Mouse (Mus musculus) cerebellum, adult 18-20 months (tissue): Measurements from ENCODE around the gene Matn4.
A peak's percentile ranks its signal among the peaks of the same experiment; 100 is the strongest.

Experiments used
- DNase-seq, 2 experiments: peaks; one replicate each; pipeline ENCODE4 v3.0.0; 2021

The Matn4 gene

DNA sequence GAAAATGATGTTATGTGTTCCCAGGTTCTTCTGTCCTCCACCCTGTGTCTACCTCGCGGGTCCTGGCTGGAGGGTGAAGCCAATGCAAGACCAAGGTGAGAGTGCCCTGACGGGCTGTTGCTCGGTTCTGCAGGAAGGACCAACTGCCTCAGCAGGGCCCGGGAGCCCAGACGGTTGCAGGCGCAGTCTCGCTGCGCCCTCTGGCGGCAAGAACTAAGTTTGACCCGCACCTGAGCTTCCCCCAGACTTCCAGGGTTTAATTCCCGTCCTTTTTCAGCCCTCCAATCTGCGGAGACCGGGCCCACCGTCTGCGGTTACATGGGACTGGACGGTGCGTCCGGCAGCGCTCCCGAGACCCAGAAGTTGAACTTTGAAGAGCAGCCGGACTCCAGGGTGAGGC is 2.7 kb upstream of the Matn4 start:
- DNase-seq, result peak; percentile 65 to 80

DNA sequence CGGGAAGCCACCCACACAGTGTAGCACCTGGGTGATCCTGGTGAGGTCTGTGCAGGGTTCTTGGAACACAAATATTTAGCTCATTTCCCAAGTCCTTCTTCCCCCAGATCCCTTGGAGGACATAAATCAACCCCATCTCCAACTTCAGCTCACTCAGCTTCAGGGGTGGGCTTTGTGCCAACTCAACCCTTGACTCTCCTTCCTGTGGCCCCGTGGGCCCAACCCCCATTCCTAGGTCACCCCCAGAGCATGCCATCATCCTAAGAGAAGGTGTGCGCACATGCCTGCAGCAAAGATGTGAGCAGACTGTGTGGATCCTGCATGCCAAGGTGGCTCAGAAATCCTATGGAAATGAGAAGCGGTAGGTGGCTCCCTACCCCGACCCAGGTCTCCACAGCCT is 559 bp upstream of the Matn4 start:
- DNase-seq, result no peak

DNA sequence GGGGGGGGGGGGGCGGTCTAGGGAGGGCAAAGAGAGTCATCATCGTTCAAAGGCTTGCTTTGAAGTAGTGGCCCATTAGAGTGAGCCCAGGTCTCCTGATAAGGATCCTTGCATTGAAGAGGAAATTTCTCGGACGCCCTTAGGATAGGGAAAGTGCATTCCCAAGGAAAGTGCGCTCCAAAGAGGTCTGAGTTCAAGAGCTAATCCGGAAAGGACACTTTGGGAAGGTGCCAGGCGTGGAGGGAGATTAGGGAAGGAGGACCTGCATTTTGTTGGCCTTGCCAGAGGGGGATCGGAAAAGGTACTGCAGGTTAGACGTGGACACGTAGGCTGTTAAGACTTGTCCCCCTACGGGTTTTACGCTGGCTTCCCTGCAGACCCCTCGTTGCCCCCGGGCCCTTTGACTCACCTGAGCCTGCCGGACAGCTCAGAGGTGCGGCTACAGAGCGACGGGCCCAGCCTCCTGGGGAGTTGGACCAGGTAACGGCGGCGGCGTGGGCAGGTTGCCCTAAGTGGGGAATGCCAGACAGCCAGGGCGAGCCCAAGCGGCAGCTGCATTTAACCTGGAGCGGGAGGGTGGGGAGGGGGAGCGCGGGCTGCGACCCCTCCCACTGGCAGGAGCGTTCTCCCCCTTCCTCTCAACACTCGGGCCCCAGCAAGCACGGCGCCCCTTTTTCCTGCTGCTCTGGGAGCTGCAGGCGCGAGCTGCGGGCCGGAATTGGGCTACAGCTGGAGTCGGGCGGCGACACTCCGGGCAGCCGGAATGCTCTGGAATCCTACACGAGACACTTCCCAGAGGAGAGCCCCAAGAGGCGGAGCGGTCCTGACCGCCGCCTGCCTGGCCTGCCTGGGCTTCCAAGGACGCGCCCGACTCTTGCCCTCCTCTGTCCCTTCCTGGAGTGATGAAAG is 624 bp downstream of the Matn4 start:
- DNase-seq, result no peak

DNA sequence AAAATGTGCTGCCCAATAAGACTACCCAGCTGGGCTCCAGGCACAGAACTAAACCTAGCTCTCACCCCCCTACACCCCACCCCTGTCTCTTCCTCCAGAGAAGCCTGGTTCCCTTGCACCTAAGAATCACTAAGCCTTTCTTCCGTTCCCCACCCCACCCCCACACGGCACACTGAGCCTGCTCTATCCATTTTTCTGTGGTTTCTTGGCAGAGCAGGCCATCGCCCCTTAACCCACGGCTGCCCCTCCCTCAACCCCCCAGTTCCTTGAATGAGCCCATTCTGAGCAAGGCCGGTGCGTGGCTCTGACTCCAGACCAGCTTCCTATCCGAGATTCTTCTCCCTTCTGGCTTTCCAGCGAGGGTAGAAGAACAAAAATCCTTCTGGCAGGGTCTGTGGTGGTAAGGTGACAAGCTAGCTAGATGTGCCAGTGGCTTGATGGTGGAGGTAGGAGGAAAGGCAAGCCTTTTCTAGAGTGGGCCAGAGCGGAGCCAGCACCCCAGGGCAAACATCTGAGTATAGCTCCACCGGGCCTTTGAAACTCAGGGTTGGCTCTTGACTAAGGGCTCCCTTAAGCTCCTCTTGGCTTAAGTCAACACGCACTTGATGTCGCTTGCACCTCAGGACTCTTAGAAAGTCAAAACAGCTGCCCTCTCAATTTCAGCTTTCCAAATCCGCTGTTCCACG is 1.4 kb downstream of the Matn4 start:
- no peak for DNase-seq

DNA sequence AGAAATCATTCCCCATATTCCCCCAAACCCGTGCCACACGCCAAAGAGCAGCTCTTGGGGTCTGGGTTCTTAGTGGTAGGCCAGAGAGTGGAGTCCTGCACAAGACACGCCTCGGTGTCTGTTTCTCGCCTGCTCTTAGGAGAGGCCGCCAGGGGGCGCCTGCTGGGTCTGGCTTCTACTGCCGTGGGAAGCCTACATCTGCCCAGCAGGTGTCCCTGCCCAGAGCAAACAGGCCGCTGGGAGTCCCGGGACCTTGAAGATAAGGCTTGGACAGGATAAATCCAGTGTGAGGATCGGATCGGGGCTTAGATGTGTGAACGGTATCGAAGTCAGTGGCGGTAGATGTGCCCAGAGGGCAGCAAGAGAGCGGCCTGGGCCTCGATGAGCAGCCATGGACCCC is 2.1 kb downstream of the Matn4 start, which contains the start of gene Rbpjl:
TSS of gene Rbpjl (plus strand) at position 236 of the 400 bp plus-strand sequence.
- peak; percentile 36 to 59 for DNase-seq

DNA sequence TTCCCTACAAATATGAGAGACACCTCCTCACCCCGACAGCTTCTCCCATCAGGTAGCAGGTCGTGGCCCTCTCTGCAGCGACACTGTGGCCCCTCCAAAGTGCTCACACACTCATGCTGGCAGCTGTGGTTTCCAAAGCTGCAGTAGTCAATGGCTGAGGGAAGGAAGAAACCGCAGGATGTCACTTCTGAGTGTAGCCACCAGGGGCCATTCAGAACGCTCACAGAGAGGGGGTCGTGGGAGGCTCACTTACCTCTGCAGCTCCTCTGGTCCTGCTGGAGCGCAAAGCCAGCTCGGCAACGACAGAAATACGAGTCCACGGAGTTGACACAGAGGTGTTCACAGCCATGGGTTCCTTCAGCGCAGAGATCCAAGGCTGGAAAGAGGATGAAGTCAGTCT is 8.0 kb downstream of the Matn4 start:
- DNase-seq, result no peak

DNA sequence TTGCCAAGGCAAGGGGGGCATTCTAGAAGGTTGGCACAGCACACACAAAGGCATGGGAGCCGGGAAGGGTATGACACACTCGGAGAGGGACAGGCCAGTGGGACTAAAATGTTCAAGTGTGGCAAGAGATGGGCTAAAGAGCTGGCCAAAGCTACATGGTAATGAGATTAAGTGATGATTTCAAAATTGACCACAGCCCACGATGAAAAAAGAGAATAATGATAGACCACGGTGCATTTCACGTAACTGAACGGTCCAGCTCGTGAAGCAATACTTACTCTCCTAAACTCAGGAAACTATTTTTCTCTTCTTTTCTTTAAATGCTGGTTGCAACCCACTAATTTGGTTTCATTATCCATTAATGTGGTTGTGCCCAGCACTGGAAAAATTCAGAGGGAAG is 8.9 kb downstream of the Matn4 start:
- no peak for DNase-seq

DNA sequence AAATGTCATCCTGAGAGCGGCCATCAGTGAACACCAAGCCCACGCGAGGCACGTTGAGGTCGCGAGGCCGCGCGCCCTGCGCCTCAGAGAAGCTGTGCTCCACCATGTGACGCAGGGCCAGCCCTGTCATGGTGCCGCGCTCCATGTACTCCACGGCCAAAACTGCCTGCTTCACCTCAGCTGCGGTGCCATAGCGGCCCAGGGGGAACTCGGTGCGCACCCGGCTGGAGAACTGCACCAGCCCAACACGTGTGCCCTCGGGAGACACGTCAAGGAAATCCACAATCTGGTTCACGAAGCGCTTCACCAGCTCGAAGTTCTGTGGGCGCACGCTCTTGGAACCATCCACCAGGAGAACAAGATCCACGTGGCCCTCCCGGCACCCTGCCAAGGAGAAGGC is 11.8 kb downstream of the Matn4 start:
- no peak for DNase-seq

DNA sequence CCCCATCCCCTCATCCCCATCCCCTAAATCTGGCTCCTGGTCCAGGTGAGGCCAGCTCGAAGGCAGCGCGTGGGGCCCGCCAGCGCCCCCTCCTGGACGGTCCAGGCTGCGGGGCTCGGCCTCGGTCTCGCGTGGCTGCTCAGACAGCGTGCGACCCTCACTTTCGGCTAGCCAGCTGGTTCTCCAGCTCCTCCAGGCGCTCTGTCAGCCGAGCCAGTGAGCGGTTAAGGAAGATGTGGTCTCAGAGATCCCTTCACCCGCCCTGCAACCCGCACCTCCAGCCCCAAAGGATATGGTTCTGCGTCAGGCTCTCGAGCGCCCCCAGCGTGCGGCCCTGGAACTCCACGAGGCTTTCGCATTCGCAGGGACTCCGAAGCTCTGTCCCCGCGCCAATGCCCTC is 15.5 kb downstream of the Matn4 start:
- DNase-seq, result peak; percentile 83 to 88

DNA sequence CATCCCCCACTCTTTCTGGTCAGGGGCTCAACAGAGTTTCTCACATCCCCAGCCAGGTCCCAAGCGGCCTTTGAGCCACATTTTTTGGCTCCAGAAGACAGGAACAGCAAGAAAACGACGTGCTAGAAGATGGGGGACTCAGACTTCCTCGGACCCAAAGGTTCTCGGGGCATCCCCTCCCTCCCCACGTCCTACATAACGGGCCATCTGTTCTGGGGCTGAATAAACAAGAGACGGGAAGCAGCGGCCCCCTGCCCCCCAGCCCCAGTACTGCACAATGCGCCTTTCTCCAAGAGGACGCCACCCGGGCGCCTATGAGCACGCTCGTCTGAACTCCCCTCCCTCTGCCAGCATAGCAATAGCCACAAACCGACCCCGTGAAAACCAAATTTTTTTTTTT is 15.9 kb downstream of the Matn4 start, which contains the start of gene Slpi:
TSS of gene Slpi (minus strand) at position 76 of the 400 bp plus-strand sequence.
- DNase-seq, result peak in 1 of 2 experiments; percentile 23

DNA sequence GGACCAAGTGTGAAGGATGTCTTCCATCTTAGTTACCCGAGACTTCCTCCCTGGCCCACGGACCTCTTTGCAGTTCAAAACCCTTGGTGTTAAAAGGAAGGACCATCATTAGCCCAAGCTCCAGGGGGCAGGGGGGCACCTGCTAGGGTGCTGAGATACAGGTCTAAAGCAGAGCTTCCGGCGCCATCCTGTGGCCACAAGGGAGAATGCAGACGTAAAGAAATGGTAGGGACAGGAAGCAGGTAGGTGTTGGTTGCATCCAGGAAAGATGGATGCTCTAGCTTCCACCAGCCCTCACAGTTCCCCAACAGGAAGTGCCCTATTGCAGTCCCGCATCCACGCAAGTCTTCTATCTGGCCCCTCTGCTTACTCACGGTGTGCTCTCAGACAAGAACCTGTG is 18.0 kb downstream of the Matn4 start:
- peak; percentile 31 to 38 for DNase-seq

DNA sequence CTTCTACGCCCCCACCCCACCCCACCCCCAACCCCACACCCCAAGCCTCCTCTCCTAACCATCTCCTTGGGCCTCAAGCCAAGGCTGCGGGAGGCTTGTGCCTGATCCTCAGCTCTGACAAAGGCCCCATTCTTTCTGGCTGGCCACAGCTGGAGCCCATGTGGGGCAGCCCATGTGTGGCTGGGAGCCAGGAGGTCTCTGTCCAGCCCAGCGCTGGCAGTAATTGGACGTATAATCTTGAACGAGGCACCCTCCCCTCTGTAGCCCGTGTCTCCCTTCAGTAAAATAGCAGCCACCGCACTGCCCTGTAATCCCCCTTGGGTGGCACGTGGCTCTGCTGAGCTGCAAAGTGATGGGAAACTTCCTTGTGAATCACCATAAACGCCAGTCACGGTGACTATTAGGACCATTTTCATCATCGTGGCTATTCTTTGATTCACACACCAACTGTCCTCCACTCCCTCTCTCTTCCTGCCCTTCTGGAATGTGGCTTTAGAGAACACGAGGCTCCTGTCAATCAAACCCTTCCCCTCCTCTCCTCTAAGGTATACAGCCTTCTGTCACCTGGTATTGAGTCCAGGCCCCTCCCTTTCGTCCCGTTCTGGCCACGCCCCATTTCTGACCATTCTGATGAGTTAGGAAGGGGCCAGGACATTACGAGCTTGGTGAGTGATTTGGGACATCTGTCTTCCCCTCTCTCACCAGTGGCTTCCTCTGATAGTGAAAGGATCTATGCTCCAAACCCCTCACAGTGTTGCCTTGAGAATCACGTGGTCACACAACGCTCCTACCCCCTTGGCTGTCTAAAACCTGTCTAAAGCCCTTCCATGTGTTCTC is 18.8 kb downstream of the Matn4 start:
- no peak for DNase-seq

DNA sequence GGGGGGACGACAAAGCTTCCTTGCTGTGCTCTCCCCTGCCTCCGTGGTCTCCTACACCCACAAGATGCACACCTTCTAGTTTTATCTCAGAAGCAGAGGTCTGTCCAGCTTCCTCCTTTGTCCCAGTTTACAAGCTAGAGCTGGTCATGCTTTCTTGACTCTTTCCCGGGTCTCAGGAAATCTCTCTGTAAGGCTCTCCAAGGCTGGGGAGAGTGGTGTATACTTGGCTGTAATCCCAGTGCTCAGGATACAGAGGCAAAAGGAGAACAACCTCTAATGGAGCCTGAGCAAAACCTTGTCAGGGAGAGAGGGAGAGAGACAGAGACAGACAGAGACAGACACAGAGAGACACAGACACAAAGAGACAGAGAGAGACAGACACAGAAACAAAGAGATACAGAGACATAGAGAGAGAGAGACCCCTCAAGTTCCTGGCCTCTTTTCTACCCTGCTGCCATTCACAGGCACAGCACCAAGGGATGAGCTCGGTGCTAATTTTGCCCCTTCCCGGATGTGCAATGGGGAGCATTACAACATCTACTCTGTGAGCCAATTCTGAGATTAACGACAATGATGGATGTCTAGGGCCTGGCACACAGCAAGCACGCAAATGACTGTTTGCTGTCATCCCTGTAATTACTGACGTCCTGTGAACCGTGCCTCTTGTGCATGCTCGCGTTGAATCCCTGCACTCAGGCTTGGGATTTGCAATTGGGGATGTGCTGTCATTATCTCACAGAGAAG is 21.1 kb downstream of the Matn4 start:
- DNase-seq, result no peak

DNA sequence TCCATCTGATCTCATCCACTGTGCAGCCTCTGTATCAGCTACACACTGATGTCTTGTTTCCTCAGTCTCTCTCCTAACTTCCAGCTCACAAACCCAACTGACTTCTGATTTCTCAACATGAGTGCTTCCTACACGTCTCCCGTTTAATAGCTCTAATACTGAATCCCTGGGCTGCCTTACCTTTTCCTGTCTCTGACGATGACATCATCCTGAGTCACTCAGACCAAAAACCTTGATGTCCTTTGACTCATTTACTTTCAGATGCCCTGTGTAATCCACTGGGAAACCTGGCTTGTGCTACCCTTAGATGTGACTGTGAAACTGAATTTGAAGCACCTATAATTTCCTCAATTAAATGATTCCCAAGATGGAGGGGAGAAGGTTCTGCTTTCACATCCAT is 22.0 kb downstream of the Matn4 start:
- DNase-seq, result no peak

DNA sequence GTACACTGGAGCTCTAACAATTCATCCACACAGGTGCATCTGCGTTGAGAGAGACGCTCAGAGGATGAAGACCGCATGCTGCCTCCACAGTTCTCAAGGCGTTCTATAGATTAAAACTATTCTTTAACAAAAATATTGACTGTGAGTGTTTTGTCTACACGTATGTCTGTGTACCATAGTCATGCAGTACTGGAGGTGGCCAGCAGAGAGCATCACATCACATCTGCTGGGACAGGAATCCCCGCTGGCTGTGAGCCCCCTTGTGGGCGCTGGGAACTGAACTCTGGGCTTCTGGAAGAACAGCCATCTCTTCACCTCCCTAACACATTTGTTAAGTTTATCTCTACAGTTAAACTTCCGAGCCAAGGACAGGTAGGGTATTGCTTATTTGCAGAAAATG is 23.2 kb downstream of the Matn4 start:
- no peak for DNase-seq

DNA sequence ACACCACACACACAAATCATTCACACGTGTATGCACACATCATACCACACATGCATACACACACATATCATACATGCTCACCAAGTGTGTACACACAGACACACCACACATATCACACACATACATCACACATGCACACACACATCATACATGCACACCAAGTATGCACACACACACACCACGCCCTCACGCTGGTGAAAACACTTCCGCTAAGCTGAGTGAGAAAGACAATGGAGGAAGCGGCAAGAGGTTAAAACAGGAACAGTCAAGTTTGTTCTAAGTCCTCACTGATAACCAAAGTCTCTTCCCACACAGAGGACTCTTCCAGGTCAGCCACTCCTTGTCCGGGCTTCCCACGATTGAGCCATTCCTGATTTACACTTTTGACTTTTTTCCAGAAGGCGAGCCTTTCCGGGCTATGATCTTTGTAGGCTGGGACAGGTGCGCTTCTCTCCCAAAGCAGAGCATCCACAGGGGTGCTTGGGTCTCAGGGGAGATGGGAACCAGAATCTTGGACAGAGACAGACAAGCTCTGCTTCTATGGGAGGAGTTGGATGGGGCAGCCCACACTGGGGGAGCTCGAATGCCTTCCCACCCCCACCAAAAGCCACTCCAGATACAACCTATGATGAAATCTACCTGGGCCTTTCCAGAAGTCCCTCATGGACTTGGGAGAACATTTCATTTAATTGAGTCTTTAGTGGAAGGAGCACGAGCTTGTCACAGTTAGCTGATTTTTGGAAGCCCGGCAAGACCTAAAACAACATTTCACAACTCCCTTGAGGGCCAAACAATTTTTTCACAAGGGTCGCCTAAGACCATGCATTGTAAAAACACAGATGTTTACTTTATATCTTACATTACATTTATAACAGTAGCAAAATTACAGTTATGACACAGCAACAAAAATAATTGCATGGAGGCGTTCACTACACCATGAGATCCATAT is 27.2 kb downstream of the Matn4 start:
- DNase-seq, result no peak

DNA sequence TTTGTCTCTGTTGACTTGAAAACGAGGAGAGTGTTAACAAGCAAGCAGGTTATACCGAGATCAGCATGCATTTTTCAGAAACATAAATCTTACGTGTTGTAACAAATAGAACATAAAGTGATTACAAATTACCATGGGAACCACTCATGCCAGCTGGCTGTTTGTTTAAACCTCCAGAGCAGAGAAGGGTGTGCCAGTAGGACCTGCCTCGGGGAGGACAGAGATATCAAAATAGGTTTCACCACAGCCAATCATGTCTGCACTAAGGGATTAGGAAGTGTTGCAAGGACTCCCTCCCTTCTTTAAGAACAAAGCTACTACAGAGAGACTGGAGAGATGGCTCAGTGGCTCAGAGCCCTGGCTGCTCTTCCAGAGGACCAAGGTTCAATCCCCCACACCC is 31.8 kb downstream of the Matn4 start:
- no peak for DNase-seq

DNA sequence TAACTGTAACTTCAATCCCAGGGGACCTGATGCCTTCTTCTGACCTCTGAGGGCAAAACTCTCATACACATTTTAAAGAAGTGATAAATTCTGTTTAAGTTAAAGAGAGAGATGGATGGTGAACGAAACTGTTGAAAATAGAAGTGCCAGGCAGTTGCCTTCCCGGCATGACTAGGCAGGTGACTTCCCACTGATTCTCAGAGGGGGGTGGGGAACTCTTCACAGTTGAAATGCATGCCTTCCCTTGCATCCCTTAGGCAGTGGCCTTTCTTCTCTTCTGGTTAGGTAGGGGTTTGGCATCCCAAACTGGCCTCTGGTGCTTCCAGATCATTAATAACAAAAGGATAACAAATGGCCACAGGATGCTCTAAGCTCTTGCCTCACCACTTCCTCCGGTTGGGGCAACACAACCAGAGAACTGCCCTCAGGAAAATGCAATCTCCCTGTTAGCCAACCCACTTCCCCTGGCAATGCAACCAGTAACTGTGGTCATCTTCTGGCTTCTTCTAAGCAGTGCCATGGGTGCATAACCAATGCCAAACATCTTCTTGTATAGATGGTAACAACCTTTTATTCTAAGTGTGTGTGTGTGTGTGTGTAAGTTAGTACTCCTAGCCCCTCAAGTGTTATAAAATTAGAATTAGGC is 32.4 kb downstream of the Matn4 start:
- no peak for DNase-seq

DNA sequence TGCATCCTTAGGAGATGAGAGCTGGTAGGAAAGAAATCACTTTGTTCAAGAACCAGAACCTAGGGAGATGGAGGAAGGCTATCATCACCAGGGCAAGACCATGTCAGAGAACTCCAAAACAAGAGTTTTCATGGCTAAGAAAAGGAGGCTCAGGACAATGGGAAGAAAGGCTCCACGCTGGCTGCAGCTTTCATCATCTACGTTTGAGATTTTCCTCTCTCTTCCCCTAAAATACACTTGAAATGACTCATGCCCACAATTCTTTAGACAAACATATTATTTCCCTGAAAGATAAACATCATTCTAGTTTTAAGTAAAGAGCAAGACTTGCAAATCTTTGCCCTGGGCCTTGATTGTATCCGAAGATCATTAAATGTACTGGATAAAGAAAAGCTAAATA is 33.6 kb downstream of the Matn4 start:
- no peak for DNase-seq

DNA sequence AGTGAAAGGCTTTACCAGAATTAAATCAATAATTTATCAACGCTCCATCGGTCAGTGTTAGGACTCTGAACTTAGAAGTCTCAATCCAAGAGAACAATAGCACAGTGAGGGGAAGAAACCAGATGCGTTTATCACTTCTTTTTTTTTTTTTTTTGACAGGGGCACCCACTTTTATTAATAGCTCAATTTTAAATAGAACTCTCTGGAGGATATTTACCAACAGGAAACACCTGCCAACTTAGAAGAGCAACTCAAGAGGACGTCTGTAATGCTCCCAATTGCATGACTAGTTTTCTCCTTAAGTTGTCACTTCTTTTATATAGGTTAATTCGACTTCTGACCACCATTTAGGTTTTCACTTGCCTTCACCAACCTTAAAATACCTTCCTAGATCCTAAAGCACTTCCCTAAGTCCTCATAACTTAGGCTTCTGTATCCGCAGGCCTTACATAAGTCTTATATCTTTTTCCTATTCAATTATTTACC is 36.3 kb downstream of the Matn4 start:
- no peak for DNase-seq

DNA sequence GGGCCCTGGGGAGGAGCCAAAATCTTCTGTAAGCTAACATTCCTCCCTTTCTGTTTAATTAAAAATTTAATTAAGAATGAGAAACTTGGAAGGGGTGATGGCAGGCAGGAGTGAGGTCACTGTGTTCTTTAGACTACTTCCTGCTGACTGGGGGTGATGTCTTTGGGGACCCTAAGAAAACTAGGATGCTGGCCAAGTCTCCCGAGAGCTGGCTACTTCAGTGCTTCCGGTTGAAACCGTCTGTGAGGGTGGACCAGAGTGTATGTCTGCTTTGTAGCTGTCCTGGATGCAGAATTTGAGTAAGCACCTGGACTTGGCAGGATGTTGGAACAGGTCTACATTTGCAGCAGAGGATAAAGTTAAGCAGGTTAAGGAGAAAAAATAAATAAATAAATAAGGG is 38.0 kb downstream of the Matn4 start:
- DNase-seq, result no peak
